Mouse (Mus musculus) embryo, embryonic 10.5 days (tissue): ENCODE measurements around the gene Mtap.

Experiments used
- DNase-seq: peaks from one replicate; pipeline ENCODE4 v3.0.0-alpha.2; 2015; ENCODE audit warnings: low spot score

Mtap gene

DNA sequence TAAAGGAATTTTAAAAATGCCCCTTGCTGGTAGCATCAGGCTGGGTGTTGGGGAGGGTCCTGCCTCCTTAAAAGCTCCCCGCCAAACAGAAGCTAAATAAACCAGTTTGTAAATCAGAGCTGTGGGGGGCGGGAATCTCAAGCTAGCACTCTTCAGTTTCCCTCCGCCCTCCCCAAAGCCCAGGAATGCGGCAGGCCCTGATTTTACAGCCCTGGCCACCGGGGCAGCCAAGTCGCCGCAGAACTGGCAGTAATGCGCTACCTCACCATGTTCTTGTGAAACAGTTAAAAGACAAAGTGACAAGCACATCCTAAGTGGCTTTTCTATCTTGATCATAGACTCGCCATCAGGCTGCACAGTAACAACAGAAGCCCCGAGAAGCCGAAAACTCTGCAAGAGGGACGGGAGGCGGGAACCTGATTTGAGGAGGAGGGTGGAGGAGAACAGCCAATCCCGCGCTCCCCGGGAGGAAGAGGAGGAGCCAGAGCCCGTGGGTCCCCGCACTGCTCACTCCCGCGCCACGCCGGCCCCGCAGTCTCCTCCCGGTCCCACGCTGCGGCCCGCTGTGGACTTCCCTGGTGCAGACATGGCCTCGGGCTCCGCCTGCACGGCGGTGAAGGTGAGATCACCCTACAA lies at the start of gene Mtap:
Gene Mtap, plus strand, starts transcription at position 217 of the 636 bp plus-strand sequence.
- peak; percentile 89 for DNase-seq

DNA sequence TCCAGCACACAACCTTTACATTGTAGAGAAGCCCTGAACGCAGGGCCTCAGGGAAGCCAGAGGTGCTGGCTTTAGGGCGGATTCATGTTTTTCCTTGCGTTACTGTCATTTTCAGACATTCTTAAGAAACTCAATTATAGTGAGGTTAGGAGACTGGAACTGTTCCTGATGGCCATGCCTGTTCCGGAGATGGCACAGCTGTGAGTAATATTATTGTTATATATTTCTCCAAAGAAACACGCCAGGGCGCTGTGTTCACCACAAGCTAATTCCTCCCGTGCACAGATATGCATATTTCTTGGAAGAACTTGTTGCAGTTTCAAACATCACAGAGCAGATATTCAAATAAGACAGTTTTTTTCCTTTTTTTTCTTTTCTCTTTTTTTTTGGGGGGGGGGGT lies 47.8 kb upstream of the Mtap start:
- no peak for DNase-seq

DNA sequence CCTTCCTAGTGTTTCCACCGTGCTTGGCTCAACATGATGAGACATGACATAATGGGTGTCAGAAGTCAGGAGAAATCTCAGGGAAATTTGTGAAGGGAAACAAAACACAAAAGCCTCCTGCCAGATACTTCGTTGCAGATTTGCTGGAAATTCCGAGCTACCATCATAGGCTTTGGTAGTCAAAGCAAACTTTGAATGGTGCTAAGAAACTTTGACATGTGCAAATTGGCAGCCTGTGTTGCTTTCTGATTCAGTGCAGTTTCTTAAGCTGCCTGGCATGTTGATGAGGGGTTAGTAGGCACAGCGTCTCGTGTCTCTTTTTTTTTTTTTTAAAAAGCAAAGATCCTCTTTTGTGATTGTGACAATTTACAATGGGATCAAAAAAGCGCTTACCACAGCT lies 46.7 kb upstream of the Mtap start:
- DNase-seq = no peak

DNA sequence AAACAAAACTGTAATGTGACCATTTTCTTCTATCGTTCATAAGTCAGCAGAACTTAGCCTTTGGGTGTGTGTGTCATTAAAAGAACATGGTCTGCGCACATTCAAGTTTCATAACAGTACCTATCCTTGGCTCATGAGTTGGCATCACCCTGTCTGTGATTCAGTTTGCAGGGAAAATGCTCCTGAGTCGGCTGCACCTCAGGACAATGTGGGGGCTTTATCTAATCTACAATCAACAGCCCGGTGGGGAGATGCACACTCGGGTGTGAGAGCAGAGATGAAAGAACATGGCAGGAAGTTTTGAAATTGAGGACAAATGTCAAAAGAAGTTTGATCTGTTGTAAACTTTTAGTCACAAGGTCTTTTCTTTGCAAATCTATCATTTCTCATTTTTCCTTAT lies 44.8 kb upstream of the Mtap start:
- DNase-seq = no peak

DNA sequence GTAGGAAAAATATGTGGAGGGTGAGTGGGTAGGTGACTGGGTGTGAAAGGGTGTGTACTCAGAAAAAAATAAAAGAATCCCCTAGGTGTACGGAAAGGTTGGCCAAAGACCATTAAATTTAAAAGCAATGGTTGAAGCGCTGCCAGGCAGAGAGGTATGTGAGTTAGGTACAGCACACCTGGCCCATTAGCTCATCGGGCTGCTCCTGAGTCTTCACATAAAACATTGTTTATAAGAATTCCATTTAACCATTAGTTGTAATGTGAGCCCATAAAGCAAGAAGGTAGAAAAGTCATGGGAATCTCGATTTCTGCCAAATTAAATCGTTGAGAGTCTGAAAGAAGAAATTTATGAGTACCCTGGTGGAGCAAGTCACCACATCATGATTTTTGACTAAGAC lies 42.1 kb upstream of the Mtap start:
- DNase-seq = no peak

DNA sequence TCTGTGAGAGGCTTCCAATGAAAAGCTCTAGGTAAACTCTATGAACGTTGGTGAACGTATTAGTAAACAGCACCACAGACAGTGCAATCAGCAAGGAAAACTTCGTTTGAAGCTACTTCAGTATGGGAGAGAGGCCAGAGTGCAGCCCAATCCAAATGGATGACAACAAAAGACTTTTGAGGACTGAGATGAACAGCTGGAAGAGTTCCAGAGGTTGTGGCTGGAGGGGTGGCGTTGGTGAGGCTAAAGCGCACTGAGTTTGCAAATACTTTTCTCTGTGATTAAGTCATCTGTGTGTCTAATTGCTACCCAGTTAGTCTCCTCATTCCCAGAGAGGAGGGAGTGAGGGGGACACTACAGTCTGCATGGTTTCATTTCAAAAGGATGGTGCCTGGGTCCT lies 38.7 kb upstream of the Mtap start:
- no peak for DNase-seq

DNA sequence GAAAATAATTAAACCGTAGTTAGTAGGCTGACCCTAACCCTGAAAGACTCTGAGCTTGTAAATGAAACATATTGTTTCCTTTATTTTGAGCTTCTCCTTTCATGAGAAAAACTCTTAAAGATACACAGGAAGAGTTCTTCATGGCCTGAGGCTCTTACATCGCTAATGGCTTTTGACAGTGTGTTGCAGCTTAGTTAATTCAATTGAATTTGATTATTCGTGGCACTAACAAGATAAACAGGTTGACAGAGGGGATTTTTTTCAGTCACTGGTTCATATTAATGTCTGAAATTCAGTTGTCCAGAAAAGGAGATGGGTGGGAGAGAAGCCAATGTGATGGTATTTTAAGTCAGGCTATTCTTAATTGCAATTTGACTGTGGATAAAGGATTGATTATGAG lies 35.6 kb upstream of the Mtap start:
- DNase-seq = no peak

DNA sequence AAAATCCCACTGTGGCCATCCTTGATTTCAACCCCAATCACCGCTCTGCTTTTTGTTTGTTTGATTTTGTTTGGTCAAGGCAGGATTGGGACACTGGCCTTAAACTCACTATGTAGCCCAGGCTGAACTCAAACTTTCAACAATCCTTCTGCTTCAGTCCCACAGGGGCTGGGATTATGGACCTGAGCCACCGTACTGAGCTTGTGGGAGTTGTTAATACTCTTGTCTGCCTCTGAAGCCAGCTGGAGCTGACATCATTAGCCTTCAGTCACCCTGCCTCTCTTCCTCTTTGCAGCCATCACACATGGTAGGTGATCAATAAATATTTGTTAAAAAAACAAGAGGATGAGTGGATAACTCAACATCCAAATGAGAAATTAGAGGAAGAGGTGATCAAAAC lies 34.6 kb upstream of the Mtap start:
- no peak for DNase-seq

DNA sequence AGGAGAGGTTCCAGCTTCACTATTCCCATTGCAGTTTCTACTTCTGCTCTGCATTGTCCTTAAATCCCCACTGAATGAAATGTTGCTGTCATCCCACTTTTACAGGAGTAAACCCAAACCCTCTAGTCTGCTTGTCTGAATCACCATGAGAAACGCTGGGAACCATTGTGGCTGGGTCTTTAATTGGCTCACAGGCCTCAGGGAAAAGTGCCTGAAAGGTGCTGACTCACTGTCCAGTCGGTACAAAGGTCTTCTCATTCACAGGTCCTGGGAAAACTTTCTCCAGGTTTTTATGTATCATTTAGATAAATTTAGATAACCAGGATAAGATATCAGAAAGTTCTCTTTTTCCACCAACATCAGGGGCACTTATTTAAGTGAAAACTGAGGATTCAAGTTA lies 31.4 kb upstream of the Mtap start:
- DNase-seq = no peak

DNA sequence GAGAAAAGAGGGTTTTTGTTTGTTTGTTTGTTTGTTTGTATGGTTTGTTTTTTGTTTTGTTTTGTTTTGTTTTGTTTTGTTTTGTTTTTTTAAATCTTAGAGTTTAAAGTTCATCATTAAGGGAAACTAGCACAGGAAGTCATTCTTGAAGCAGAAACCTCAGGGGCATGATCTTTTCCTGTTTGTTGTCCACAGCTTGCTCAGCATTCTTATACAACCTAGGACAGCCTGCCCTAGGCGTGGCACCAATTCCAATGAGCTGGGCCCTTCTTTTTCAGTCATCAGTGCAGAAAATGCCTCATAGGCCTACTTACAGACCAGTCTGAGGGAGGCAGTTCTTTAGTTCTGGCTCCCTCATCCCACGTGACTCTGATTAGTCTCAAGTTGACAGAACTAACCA lies 30.4 kb upstream of the Mtap start:
- no peak for DNase-seq

DNA sequence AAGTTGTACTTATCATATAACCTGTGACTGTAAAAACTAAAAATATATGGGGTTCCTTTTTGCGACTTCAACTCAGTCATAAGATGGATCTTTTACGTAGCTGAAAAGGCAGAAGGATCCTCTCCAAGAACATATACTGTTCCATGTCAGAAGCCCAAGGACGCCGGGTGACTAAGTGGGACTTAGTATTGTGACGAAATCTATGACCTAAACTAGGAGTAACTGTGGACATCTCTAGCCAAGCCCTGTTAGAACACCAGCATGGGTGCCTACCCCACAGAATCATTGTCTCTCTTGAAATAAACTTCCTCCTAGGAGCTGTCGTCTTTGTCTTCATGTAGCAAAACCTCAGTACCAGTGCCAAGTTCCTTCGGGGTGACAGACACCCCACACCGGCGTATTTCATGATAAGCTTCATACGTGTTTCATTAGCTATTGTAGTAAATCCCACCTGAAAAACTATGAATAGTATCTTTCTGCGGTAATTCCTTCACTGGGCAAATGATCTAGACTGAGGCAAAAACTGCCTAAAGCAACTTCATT lies 24.7 kb upstream of the Mtap start:
- no peak for DNase-seq

DNA sequence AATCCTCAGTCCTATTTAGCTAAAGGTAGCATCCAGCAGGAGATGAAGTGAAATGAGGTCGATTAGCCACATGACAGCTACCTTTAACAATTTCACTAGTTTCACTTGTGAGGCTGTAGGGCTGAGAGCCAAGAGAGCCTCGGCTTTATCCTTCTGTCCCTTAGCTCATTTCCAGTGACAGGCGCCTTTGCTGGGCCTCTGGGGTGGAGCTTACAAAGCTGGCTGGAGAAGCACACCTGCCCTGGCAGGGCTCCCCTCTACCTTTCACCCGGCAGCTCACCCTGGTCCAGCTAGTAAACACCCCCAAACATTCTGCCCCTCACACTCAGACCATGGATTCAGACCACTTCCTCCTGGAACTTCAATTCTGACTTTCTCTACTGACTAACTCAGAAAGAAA lies 24.1 kb upstream of the Mtap start:
- DNase-seq = no peak

DNA sequence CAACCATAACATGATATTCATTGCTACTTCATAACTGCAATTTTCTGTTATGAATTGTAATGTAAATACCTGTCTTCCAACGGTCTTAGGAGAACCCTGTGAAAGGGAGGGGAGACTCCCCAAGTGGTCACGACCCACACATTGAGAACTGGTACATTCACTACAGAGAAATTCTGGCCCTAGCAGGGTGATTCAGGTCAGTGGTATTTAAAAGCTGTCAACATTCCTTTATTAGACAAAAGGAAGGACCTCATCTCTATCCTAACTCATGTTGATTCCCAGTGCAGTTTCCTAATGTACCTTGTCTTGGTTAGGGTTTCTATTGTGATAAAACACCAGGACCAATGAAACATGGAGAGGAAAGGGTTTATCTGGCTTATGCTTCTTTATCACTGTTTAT lies 20.9 kb upstream of the Mtap start:
- DNase-seq = no peak

DNA sequence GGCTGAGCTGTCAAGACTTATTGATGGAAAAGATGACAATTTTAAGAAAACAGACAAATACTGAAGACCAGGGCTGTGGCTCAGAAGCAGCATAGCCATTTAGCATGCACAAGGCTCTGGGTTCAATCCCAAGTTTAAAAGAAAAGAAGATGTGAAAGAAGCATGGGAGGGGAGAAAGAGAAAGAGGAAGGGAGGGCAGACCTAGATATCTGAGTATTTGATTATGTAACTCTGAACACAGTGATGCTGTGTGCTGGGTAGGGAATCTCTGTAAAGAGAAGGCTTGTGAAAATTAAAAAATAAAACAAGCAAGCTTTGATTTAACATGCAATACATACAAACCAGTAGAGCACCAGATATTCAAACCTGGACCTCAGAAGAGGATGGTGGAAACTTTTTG lies 17.0 kb upstream of the Mtap start:
- no peak for DNase-seq

DNA sequence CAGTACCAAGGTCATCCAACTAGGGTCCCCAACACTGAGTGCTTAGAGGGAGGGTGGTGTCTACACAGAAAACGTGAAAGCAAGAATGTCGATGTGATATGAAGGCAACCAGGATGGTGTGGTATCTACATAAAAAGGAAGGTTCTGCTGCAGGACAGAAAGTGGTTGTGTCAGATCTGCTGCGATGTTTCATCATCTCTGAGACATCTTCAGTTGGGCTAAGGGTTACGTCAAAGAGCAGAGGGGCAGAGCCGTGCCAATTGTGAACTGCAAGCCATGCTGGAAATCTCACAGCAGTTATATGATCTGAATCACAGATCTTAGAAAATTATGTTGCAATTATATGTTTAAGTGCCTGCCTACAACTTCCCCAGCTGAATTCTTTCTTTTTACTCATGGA lies 16.6 kb upstream of the Mtap start:
- no peak for DNase-seq

DNA sequence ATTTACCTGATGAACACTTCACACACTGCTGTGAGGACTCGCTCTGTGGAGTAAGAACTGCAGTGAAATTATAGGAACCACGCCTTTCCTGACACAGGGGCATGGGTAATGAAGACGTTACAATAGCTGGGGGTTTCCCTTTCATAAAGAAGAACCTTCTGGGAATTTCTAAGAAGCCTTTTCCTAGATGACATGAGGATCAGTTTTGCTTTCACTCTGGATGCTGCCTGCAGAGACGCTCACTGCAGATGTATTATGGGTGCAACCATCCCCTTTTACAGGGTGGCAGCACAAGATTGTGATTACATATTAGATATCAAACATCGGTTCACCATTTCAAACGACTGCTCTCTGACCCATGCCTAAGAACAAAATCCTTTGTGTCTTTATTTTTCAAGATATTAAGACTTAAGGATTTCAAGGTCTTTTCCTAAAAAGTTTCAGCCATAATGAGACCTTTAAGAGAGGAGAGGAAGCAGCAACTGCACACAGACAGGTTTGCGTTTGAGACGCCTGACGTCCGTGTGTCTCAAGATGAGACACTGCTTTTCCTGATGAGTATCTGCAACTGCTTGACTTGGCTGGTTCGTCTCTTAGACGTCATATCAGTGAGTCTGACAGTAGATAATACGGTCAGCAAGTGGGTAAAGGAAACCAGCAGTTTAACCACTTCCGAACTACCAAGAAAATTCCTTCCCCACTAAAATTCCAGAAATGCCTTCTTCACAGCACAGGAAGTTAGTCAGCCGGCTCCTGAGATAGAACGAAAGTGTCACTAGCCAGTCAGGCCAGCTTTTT lies 13.3 kb upstream of the Mtap start:
- no peak for DNase-seq

DNA sequence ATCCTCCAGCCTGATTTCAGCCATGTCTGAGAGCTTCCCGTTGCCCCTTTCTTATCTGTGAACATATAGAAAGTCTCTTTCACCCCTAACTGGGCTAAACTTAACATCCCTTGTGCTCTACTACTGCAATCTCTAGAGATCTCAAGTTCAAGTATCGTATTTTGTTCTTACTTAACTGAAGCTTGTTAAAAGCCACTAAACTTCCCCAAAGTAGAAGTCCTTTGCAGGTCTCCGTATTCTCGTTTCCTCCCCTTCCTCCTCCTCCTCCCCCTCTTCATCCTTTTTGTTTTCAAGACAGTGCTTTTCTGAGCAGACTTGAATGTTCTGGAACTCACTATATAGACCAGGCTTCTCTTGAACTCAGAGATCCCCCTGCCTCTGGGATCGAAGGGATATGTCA lies 9.2 kb upstream of the Mtap start:
- no peak for DNase-seq

DNA sequence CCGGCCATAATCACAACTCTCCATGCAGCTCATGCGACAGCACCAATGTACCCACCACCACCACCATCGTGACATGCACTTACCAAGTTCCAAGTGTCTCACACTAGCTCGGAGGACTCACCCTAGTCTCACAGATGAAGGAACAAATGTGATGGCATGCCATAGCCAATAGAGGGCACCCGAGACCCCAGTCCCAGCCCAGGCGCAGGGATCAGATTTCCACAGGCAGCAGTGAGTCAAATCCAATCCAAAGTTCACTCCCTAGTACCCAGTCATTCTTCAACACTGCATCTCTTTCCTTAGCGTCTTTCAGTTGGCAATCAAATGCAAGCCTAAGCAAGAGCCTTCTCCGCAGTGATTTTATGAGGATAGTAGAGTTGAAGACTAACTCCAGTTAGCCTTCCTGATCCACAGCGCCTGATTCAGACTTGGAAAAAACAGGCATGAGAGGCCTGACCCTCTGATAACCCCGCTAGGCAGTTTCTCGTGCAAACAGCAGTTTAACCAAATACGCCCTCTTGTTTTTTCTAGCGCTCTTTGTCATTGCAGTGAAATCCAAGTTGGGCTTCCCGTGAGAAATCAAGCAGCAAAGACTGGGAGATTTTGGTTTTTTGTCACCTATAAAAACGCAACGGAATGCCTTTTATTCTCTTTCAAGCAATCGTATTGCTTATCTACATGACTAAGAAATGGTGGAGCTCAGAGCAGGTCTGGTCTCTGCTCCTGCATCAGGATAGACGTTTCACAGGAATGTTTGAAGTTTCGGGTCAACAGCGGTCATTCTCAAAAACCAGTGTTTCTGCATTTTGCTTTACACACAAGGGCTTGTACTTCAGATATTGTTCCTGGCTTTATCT lies 8.6 kb upstream of the Mtap start:
- DNase-seq = peak; percentile 88

DNA sequence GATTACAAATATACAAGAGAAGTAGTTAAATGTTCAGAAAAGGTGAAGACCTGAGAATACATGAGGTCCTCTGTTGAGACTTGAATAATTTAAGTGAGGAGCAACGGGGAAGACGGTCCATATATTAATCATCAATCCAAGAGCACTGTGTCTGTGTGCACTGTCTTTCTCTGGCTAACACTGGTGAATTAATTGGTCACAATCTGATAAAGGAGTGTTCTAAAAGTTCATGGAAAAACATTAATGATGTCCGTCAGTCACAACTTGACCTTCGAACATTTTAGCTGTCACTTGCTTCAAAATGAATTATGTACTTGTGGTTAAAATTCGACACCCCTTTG lies 8.0 kb upstream of the Mtap start:
- DNase-seq = no peak

DNA sequence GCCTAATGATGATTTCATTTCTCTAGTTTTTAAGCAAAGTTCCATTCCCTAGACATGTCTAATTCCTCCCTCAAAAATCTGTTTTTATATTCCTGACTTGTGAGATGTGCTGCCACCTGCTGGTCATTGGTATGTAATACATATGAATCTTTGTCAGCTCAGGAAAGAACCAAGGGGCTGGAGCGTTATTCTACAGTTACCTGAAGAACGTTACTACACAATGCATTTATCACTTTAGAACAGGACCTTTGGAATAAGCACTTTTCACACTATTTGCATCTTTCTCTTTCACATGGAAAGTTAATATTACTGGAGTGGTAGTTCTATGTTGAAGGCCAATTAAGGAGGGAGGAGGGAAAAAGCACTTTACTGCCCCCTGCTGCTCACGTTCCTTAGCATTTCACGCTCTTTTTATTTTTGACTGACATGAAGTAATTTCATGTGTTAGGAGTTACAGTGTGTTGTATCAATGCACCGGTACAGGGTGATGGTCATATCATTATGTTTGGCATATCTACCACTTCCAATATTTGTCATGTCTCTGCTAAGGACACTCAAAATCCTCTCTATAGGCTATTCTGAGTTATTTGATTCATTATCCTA lies 7.5 kb upstream of the Mtap start:
- DNase-seq = peak; percentile 91

DNA sequence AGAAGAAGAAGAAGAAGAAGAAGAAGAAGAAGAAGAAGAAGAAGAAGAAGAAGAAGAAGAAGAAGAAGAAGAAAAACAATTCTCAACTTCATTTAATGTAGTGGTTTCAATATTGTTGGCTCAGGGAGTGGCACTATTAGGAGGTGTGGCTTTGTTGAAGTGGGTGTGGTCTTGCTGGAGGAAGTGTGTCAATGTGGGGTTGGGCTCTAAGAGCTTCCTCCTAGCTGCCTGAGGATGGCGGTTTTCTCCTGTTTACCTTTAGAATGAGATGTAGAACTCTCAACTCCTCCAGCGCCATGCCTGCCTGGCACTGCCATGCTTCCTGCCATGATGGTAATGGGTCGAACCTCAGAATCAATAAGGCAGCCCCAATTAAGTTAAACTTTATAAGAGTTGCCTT lies 5.1 kb upstream of the Mtap start:
- no peak for DNase-seq

DNA sequence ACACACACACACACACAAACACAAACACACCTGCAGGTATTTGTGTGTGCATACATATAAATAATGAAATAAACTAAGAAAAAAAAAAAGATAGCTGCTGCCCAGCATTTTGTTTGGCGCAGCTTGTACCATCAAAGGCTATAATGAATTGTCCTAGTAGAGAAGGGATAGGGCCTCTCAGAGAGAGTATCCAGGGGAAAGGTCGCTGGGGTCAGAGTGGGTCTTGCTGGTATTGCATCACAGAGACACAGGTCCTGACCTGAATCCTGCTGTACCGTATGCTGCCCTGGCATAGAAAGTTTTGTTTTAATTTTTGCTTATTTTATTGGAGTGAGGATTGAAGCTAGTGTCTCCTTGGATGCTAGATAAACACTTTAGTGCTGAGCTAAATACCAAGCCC lies 566 bp upstream of the Mtap start:
- DNase-seq = no peak
